In the genomic region with DNA sequence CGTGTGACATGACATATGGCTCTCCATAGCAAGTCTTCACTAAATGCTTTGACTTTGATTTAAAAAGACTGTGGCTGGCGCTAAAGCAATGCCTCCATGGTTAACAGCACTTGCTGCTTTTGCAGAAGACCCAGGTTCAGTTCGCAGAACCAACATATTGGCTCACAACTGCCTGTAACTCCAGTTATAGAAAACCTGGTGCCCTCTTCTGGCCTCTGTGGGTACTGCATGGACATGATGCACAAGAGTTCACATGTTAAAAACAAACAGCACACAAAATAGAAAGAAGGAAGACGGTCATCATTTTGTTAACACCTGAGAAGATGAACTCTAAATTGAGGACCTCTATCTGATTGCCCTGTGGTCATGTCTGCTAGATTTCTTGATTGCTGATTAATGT, we compare ENCODE assay signal across 9 mouse cellular contexts.
DNase-seq lines count a peak whose midpoint lies in the region; ATAC-seq and TF ChIP-seq lines count a peak whose summit lies in the region.
"Had no signal": no experiment of that assay in that cellular context is flagged by ENCODE, and none has a peak within 500 bp of the region (broad histone marks: within the 10 kb centered on the region; RNA-seq: fewer than 3 reads in every experiment).

No protein-coding gene starts in this region.

- H3K9me3 ChIP-seq in hindbrain, embryonic 11.5 days (ENCODE audit: control insufficient read depth, low read length): no peaks in the 10 kb centered on the region
- H3K9me3 ChIP-seq in hindbrain, embryonic 12.5 days (replicated peaks): no peaks in the 10 kb centered on the region
- no peaks in the 10 kb centered on the region for H3K9me3 ChIP-seq in hindbrain, embryonic 16.5 days (ENCODE audit: control insufficient read depth, low read length)
- H3K9me3 ChIP-seq: stomach, embryonic 15.5 days had no signal

- H3K27ac ChIP-seq in hindbrain, embryonic 11.5 days (ENCODE audit: low read depth, low read length): no peak overlapping the region
- no peak overlapping the region for H3K27ac ChIP-seq in hindbrain, embryonic 12.5 days
- H3K27ac ChIP-seq in testis, adult 2 months (ENCODE audit: control insufficient read depth, insufficient read depth, low read depth, low read length): no peak overlapping the region
- no peak overlapping the region for H3K27ac ChIP-seq in hindbrain, embryonic 16.5 days (ENCODE audit: low read depth, low read length)
- H3K27ac ChIP-seq: stomach, embryonic 15.5 days had no signal

- WGBS in hindbrain, embryonic 11.5 days: 96% methylated on average over 4 of the region's 4 CpGs
- 87% methylated on average over 4 of the region's 4 CpGs for WGBS in hindbrain, embryonic 12.5 days
- WGBS in hindbrain, embryonic 16.5 days: 86% methylated on average over 4 of the region's 4 CpGs

- no peaks in the 10 kb centered on the region for H3K27me3 ChIP-seq in hindbrain, embryonic 11.5 days (ENCODE audit: control insufficient read depth, insufficient read depth, low read length)
- no peaks in the 10 kb centered on the region for H3K27me3 ChIP-seq in hindbrain, embryonic 12.5 days
- H3K27me3 ChIP-seq in testis, adult 2 months (ENCODE audit: control insufficient read depth, insufficient read depth, low read length): no peaks in the 10 kb centered on the region
- H3K27me3 ChIP-seq in hindbrain, embryonic 16.5 days (replicated peaks; ENCODE audit: control insufficient read depth, insufficient read depth, low read length): no peaks in the 10 kb centered on the region
- H3K27me3 ChIP-seq: stomach, embryonic 15.5 days had no signal

- H3K4me2 ChIP-seq in hindbrain, embryonic 11.5 days (replicated peaks; ENCODE audit: low read depth, low read length): no peak overlapping the region
- no peak overlapping the region for H3K4me2 ChIP-seq in hindbrain, embryonic 12.5 days (replicated peaks)
- no peak overlapping the region for H3K4me2 ChIP-seq in hindbrain, embryonic 16.5 days (ENCODE audit: low read length)
- H3K4me2 ChIP-seq: stomach, embryonic 15.5 days had no signal

- no peak for ATAC-seq in hindbrain, embryonic 11.5 days (ENCODE audit: low FRiP score)
- no peak for ATAC-seq in hindbrain, embryonic 12.5 days (ENCODE audit: low FRiP score)
- ATAC-seq in hindbrain, embryonic 16.5 days: no peak

- peak; percentile 10; the same call in 1 of the 2 replicates for TF ChIP-seq CTCF in testis, adult 2 months (IDR thresholded peaks at IDR 0.05; ENCODE audit: control insufficient read depth, insufficient read depth, insufficient replicate concordance, low read depth, low read length)
- peak; percentile 39; the same call in 1 of the 2 replicates for TF ChIP-seq CTCF in brain, embryonic 14.5 days (IDR thresholded peaks at IDR 0.05; ENCODE audit: borderline replicate concordance, extremely low read depth, insufficient read depth, insufficient read length)

- no peak overlapping the region for H3K4me3 ChIP-seq in hindbrain, embryonic 11.5 days (ENCODE audit: low read depth, low read length)
- H3K4me3 ChIP-seq in hindbrain, embryonic 12.5 days: no peak overlapping the region
- H3K4me3 ChIP-seq in testis, adult 2 months (ENCODE audit: control insufficient read depth, low read depth, low read length): no peak overlapping the region
- H3K4me3 ChIP-seq in hindbrain, embryonic 16.5 days (ENCODE audit: low read length): no peak overlapping the region
- H3K4me3 ChIP-seq: stomach, embryonic 15.5 days had no signal

- H3K36me3 ChIP-seq in hindbrain, embryonic 11.5 days (ENCODE audit: control insufficient read depth, insufficient read depth, low read length): no peaks in the 10 kb centered on the region
- H3K36me3 ChIP-seq in hindbrain, embryonic 12.5 days: no peaks in the 10 kb centered on the region
- H3K36me3 ChIP-seq in testis, adult 2 months (ENCODE audit: control insufficient read depth, insufficient read depth, low read length): no peaks in the 10 kb centered on the region
- no peaks in the 10 kb centered on the region for H3K36me3 ChIP-seq in hindbrain, embryonic 16.5 days (ENCODE audit: control insufficient read depth, insufficient read depth, low read length)
- H3K36me3 ChIP-seq: stomach, embryonic 15.5 days had no signal

- H3K4me1 ChIP-seq in hindbrain, embryonic 11.5 days (replicated peaks; ENCODE audit: control insufficient read depth, insufficient read depth, low read length): no peaks in the 10 kb centered on the region
- H3K4me1 ChIP-seq in hindbrain, embryonic 12.5 days: no peaks in the 10 kb centered on the region
- H3K4me1 ChIP-seq in testis, adult 2 months (ENCODE audit: control insufficient read depth, insufficient read depth, low read length): no peaks in the 10 kb centered on the region
- no peaks in the 10 kb centered on the region for H3K4me1 ChIP-seq in hindbrain, embryonic 16.5 days (ENCODE audit: control insufficient read depth, insufficient read depth, low read depth, low read length)
- H3K4me1 ChIP-seq: stomach, embryonic 15.5 days had no signal

- TF ChIP-seq POLR2A in testis, adult 2 months (IDR thresholded peaks at IDR 0.05; ENCODE audit: control insufficient read depth, low read depth, low read length): no peak
- no peak for TF ChIP-seq POLR2A in brain, embryonic 14.5 days (IDR thresholded peaks at IDR 0.05; ENCODE audit: borderline replicate concordance, extremely low read depth, insufficient read depth, insufficient read length, poor library complexity, severe bottlenecking)

- DNase-seq in hindbrain, embryonic 11.5 days (ENCODE audit: low spot score): peak; percentile 37
- DNase-seq in testis, postnatal 14 days (ENCODE audit: low spot score): no peak
- no peak for DNase-seq in brain, embryonic 14.5 days (ENCODE audit: low read depth)
- DNase-seq in mesoderm, embryonic 11.5 days (ENCODE audit: low read depth, low spot score): peak; percentile 11
- DNase-seq in natural killer cell, adult 2 months (ENCODE audit: low spot score in 2 of 2): no peak

- H3K9ac ChIP-seq in hindbrain, embryonic 11.5 days (ENCODE audit: low read depth, low read length): no peak overlapping the region
- H3K9ac ChIP-seq in hindbrain, embryonic 12.5 days: no peak overlapping the region
- H3K9ac ChIP-seq in hindbrain, embryonic 16.5 days (ENCODE audit: low read depth, low read length): no peak overlapping the region
- H3K9ac ChIP-seq: stomach, embryonic 15.5 days had no signal

Comparison
In these comparisons a context has a peak if more than half of its experiments do, and no peak if none do; other contexts are left out.
1. DNase-seq: peak in hindbrain, embryonic 11.5 days (single experiment) and mesoderm, embryonic 11.5 days (single experiment); none in testis, postnatal 14 days (single experiment), brain, embryonic 14.5 days (single experiment) and natural killer cell, adult 2 months (0 of 2).